Mouse (Mus musculus) cortical plate, adult 2 months (tissue): Measurements from ENCODE around the gene Ddx39.

Experiments used
- CTCF ChIP-seq: fragments of 200-500 bp; IDR thresholded peaks from 2 replicates; pipeline ENCODE4 v1.5.1; 2011; ENCODE audit warnings: mild to moderate bottlenecking, control low read depth, low read length; ENCODE audit not compliant: insufficient read depth; ENCODE audit errors: extremely low read depth
- POLR2A ChIP-seq: fragments of 200-500 bp; IDR thresholded peaks from 2 replicates; pipeline ENCODE4 v1.6.1; 2011; ENCODE audit warnings: mild to moderate bottlenecking, low read length, control low read depth; ENCODE audit not compliant: insufficient read depth; ENCODE audit errors: extremely low read depth

- no peak for TF ChIP-seq POLR2A
- no peak for TF ChIP-seq CTCF
Measured at GRCm38 (mm10) chr8:83714676-83715030, 324 bp upstream of the Ddx39 start.
